Mouse (Mus musculus): Measurements from ENCODE around the gene Sorbs1. TPM values are rescaled to one million over a fixed set of nuclear protein-coding genes. Genes with fewer than 3 reads are reported as not detected.

Gene Sorbs1
- polyA plus RNA-seq, 1 experiment from 2014 or later, result 73.8 TPM

DNA sequence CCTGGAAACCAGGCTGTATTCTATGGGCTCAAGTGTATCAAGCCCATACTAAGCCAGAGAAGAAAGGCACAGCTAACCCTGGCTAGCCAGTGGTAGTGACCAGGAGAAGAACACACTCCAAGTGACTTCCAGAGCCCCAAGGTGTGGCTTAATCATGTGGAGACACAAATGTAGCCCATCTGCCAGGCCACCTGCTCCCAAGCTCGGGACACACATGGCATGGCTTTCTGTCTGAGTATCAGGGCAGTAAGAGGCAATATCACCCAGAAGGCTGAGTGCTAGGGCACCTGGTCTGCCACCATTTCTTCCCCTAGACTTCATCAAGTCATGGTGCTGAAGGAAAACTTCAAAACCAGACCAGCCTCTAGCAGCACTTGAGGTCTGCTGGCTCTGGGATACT, 219.3 kb downstream of the Sorbs1 start:
- no peak overlapping the region for H3K9ac ChIP-seq (ENCODE audit: low read depth, low read length)
- H3K4me2 ChIP-seq (replicated peaks; ENCODE audit: low read depth), result no peak overlapping the region
- H3K4me1 ChIP-seq (replicated peaks; ENCODE audit: control insufficient read depth, insufficient read depth, low read length), result 0 out of 2 replicates have a peak, but pooled peaks cover 2% of the 10 kb centered on the region
- TF ChIP-seq CTCF (IDR thresholded peaks at IDR 0.05; ENCODE audit: low read depth), result no peak
- H3K27me3 ChIP-seq (replicated peaks; ENCODE audit: control insufficient read depth, insufficient read depth, low read length), result no peaks in the 10 kb centered on the region
- WGBS, result 58% methylated on average over 1 of the region's 1 CpGs
- peaks cover 10% of the 10 kb centered on the region for H3K36me3 ChIP-seq (ENCODE audit: control insufficient read depth, insufficient read depth)
- ATAC-seq, result no peak
- H3K4me3 ChIP-seq (ENCODE audit: low read depth, low read length), result no peak overlapping the region
- no peaks in the 10 kb centered on the region for H3K9me3 ChIP-seq (ENCODE audit: control insufficient read depth)
- no peak overlapping the region for H3K27ac ChIP-seq (ENCODE audit: low read depth, low read length)

DNA sequence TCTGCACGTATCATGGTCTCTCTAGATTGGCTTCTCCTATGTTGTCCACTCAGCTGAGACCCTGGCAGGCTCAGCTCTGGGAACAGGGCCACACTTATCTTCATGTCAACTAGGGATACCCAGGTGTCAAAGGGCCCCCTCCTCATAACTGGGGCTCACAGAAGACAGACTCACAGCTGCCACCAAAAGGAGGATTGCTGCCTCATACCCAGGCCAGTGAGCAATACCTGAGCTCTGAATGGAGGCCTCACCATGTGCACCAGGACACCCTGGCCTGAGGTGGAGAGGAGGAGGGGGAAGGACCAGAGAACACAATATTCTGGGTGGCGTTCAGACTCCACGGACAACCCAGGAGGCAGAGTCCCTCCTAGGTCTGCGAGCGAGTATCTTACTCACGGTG, 219.8 kb downstream of the Sorbs1 start:
- no peaks in the 10 kb centered on the region for H3K27me3 ChIP-seq (replicated peaks; ENCODE audit: control insufficient read depth, insufficient read depth, low read length)
- no peak overlapping the region for H3K4me3 ChIP-seq (ENCODE audit: low read depth, low read length)
- WGBS, result 93% methylated on average over 6 of the region's 6 CpGs
- H3K4me1 ChIP-seq (replicated peaks; ENCODE audit: control insufficient read depth, insufficient read depth, low read length), result no peaks in the 10 kb centered on the region
- H3K4me2 ChIP-seq (replicated peaks; ENCODE audit: low read depth), result no peak overlapping the region
- ATAC-seq, result no peak
- H3K36me3 ChIP-seq (ENCODE audit: control insufficient read depth, insufficient read depth), result peaks cover 10% of the 10 kb centered on the region
- no peak for TF ChIP-seq CTCF (IDR thresholded peaks at IDR 0.05; ENCODE audit: low read depth)
- H3K9me3 ChIP-seq (ENCODE audit: control insufficient read depth), result no peaks in the 10 kb centered on the region
- no peak overlapping the region for H3K9ac ChIP-seq (ENCODE audit: low read depth, low read length)
- no peak overlapping the region for H3K27ac ChIP-seq (ENCODE audit: low read depth, low read length)

DNA sequence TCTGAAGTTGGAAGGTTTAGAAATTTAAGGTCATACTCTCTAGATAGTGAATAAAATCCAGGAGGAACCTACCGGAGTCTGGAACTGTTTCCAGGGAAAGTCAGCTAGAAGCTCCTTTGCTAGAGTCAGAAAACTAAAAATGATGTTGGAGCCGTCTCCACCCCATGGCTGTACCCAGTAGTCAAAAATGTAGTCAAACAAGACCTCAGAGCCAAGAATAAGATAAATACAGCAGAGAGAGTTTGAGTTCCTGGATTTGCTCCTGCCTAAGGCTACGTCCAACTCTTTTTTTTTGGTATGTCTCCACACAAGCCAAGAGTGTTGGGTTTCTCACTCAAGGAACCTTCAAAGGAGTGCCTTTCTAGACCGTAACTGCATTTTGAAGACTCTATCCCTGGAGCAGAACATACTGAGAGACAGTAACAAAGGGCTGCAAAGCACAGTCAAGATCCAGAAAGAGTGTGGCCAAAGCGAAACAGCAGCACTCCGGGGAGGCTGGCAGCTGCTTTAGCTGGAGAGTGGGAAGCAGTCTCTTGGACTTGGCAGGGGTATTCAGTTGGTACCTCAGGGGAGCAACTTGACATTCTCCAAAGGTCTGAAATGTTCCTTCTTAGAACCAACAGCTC, 223.4 kb downstream of the Sorbs1 start:
- Histone ChIP-seq H3K9ac (ENCODE audit: low read depth, low read length) (no peak overlapping the region), H3K4me2 (replicated peaks; ENCODE audit: low read depth) (no peak overlapping the region), H3K27ac (ENCODE audit: low read depth, low read length) (no peak overlapping the region), H3K36me3 (ENCODE audit: control insufficient read depth, insufficient read depth) (peaks cover 10% of the 10 kb centered on the region), H3K9me3 (ENCODE audit: control insufficient read depth) (no peaks in the 10 kb centered on the region), H3K27me3 (replicated peaks; ENCODE audit: control insufficient read depth, insufficient read depth, low read length) (no peaks in the 10 kb centered on the region), H3K4me1 (replicated peaks; ENCODE audit: control insufficient read depth, insufficient read depth, low read length) (no peaks in the 10 kb centered on the region), H3K4me3 (ENCODE audit: low read depth, low read length) (no peak overlapping the region)
- no peak for ATAC-seq
- WGBS, result 86% methylated on average over 6 of the region's 6 CpGs
- no peak for TF ChIP-seq CTCF (IDR thresholded peaks at IDR 0.05; ENCODE audit: low read depth)

DNA sequence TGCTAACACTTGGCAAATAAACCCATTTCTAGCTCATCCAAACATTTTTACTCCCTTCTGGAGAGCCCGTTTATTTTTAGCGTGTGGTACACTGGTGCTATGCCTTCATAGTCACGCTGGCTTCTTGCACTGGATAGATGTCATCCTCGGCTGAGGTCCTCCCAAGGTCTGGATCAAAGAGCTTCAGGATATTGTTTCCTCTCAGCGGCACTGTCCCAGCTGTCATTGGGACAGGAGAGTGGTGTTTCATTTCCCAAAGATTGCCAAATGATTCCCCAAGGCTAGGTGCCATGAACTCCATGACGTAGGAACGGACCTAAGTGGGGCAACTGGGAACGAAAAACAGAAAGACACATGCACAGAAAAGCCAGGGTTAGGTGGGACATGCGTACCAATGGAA, 225.2 kb downstream of the Sorbs1 start:
- WGBS, result 93% methylated on average over 9 of the region's 9 CpGs
- ATAC-seq, result no peak
- H3K4me1 ChIP-seq (replicated peaks; ENCODE audit: control insufficient read depth, insufficient read depth, low read length), result no peaks in the 10 kb centered on the region

DNA sequence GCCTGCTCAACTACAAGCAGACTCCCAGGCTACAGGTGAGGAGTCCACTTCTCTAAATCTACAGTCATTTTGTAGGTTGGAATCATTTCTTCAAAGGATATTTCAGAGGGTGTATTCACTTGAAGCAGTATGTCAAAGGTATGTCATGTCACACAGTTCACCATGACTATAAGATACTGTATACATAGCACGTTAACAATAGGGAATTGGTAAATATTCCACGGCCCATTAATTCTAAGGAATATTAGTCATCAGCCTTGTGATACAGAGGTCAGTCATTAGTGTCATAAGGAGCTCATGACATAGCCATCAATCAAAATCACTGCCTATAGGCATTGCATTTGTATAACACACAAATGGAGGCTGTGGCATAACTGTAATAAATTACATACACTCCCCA, 228.9 kb downstream of the Sorbs1 start:
- H3K9me3 ChIP-seq (ENCODE audit: control insufficient read depth), result no peaks in the 10 kb centered on the region
- WGBS, result 69% methylated on average over 2 of the region's 2 CpGs
- H3K27me3 ChIP-seq (replicated peaks; ENCODE audit: control insufficient read depth, insufficient read depth, low read length), result no peaks in the 10 kb centered on the region

More for the DNA sequence above, 225.2 kb downstream of the Sorbs1 start:
- Histone ChIP-seq H3K27me3 (replicated peaks; ENCODE audit: control insufficient read depth, insufficient read depth, low read length) (no peaks in the 10 kb centered on the region), H3K27ac (ENCODE audit: low read depth, low read length) (no peak overlapping the region), H3K9me3 (ENCODE audit: control insufficient read depth) (no peaks in the 10 kb centered on the region), H3K36me3 (ENCODE audit: control insufficient read depth, insufficient read depth) (no peaks in the 10 kb centered on the region; the same call in 1 of the 2 replicates), H3K9ac (ENCODE audit: low read depth, low read length) (no peak overlapping the region), H3K4me3 (ENCODE audit: low read depth, low read length) (no peak overlapping the region), H3K4me2 (replicated peaks; ENCODE audit: low read depth) (no peak overlapping the region)
- no peak for TF ChIP-seq CTCF (IDR thresholded peaks at IDR 0.05; ENCODE audit: low read depth)

DNA sequence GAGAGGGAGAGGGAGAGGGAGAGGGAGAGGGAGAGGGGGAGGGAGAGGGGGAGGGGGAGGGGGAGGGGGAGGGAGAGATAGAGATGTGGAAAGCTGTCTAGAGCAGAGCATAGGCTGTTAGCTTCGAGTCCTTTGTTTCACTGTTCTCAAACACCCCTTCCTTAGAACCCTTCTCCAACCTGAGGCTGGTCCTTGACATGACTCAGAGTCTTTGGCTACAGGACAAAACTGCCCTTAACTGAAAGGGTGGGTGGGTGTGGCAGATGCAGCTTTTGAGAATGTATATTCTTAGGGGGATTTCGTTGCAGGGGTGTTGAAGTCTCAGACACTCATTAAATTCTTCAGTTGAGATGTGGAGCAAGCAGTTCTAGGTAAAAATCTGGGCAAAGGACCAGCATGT, 230.2 kb downstream of the Sorbs1 start:
- no peak for ATAC-seq
- no peak overlapping the region for H3K4me3 ChIP-seq (ENCODE audit: low read depth, low read length)
- no peak overlapping the region for H3K27ac ChIP-seq (ENCODE audit: low read depth, low read length)
- TF ChIP-seq CTCF (IDR thresholded peaks at IDR 0.05; ENCODE audit: low read depth), result no peak
- no peak overlapping the region for H3K4me2 ChIP-seq (replicated peaks; ENCODE audit: low read depth)
- H3K9me3 ChIP-seq (ENCODE audit: control insufficient read depth), result no peaks in the 10 kb centered on the region
- no peak overlapping the region for H3K9ac ChIP-seq (ENCODE audit: low read depth, low read length)
- no peaks in the 10 kb centered on the region for H3K36me3 ChIP-seq (ENCODE audit: control insufficient read depth, insufficient read depth)
- H3K4me1 ChIP-seq (replicated peaks; ENCODE audit: control insufficient read depth, insufficient read depth, low read length), result no peaks in the 10 kb centered on the region
- no peaks in the 10 kb centered on the region for H3K27me3 ChIP-seq (replicated peaks; ENCODE audit: control insufficient read depth, insufficient read depth, low read length)
- WGBS, result 60% methylated on average over 2 of the region's 2 CpGs

More for the DNA sequence above, 228.9 kb downstream of the Sorbs1 start:
- no peaks in the 10 kb centered on the region for H3K36me3 ChIP-seq (ENCODE audit: control insufficient read depth, insufficient read depth)
- H3K4me1 ChIP-seq (replicated peaks; ENCODE audit: control insufficient read depth, insufficient read depth, low read length), result no peaks in the 10 kb centered on the region
- no peak for TF ChIP-seq CTCF (IDR thresholded peaks at IDR 0.05; ENCODE audit: low read depth)
- no peak for ATAC-seq
- H3K4me2 ChIP-seq (replicated peaks; ENCODE audit: low read depth), result no peak overlapping the region
- H3K27ac ChIP-seq (ENCODE audit: low read depth, low read length), result no peak overlapping the region
- H3K9ac ChIP-seq (ENCODE audit: low read depth, low read length), result no peak overlapping the region
- H3K4me3 ChIP-seq (ENCODE audit: low read depth, low read length), result no peak overlapping the region

Measured in intestine, postnatal 0 days (tissue).